Mouse (Mus musculus): Measurements from ENCODE around the gene Pstpip1. TPM values are rescaled to one million over a fixed set of nuclear protein-coding genes. Genes with fewer than 3 reads are reported as not detected.

The Pstpip1 gene
- polyA plus RNA-seq (2016; fragmentation: Nextera tagmentation; extraction: Ambion mirVana): 3.2 and 3.7 TPM in 2 replicates

- peak within 1 kb of the TSS; percentile 38; the same call in 1 of the 2 replicates for H3K27ac ChIP-seq
- 18% methylated on average over 22 of the region's 22 CpGs for WGBS (ENCODE audit: insufficient replicate concordance)
Measured at GRCm38 (mm10) chr9:56089778-56090520, at the start of gene Pstpip1. Pstpip1 (plus strand) TSS chr9:56089962.

GRCm38 (mm10) chr9:56041372-56042180 lies 48.2 kb upstream of the Pstpip1 start, which contains the start of gene Rcn2:
Rcn2 (plus strand) TSS chr9:56041845.
- H3K4me3 ChIP-seq: peak within 1 kb of the TSS; percentile 77
- H3K36me3 ChIP-seq: peaks cover 13% of the 10 kb centered on the region; the same call in 1 of the 2 replicates
- H3K4me1 ChIP-seq: peaks cover 12% of the 10 kb centered on the region
- H3K4me2 ChIP-seq: peak within 1 kb of the TSS; percentile 95
- ATAC-seq: peak; percentile 100
- WGBS (ENCODE audit: insufficient replicate concordance): under 1% methylated on average over 49 of the region's 49 CpGs
- H3K27me3 ChIP-seq (replicated peaks): no peaks in the 10 kb centered on the region
- peak within 1 kb of the TSS; percentile 78 for H3K27ac ChIP-seq
- peak within 1 kb of the TSS; percentile 88 for H3K9ac ChIP-seq
- H3K9me3 ChIP-seq (replicated peaks): no peaks in the 10 kb centered on the region

More at GRCm38 (mm10) chr9:56089778-56090520, at the start of gene Pstpip1:
- Histone ChIP-seq H3K9ac (0 out of 2 replicates have a peak within 1 kb of the TSS, but pooled peaks have one; percentile 17), H3K4me2 (peak within 1 kb of the TSS; percentile 35), H3K4me3 (peak within 1 kb of the TSS; percentile 31), H3K36me3 (no peaks in the 10 kb centered on the region), H3K27me3 (replicated peaks) (no peaks in the 10 kb centered on the region), H3K4me1 (peaks cover 15% of the 10 kb centered on the region), H3K9me3 (replicated peaks) (no peaks in the 10 kb centered on the region)
- ATAC-seq: peak; percentile 51; the same call in 1 of the 2 replicates

GRCm38 (mm10) chr9:56042181-56042621 lies 47.6 kb upstream of the Pstpip1 start:
- ATAC-seq: no peak
- 1% methylated on average over 16 of the region's 16 CpGs for WGBS (ENCODE audit: insufficient replicate concordance)

GRCm38 (mm10) chr9:56053796-56054195 lies 36.0 kb upstream of the Pstpip1 start:
- WGBS (ENCODE audit: insufficient replicate concordance): 76% methylated on average over 3 of the region's 3 CpGs
- H3K36me3 ChIP-seq: peaks cover 42% of the 10 kb centered on the region
- H3K27me3 ChIP-seq (replicated peaks): no peaks in the 10 kb centered on the region

More at GRCm38 (mm10) chr9:56042181-56042621, 47.6 kb upstream of the Pstpip1 start:
- H3K4me1 ChIP-seq: peaks cover 12% of the 10 kb centered on the region
- no peaks in the 10 kb centered on the region for H3K27me3 ChIP-seq (replicated peaks)
- H3K4me2 ChIP-seq: peak overlapping the region; percentile 95
- H3K36me3 ChIP-seq: peaks cover 13% of the 10 kb centered on the region; the same call in 1 of the 2 replicates
- peak overlapping the region; percentile 78 for H3K27ac ChIP-seq
- H3K4me3 ChIP-seq: peak overlapping the region; percentile 77
- no peaks in the 10 kb centered on the region for H3K9me3 ChIP-seq (replicated peaks)
- peak overlapping the region; percentile 88 for H3K9ac ChIP-seq

GRCm38 (mm10) chr9:56056147-56056546 lies 33.6 kb upstream of the Pstpip1 start:
- Histone ChIP-seq H3K9ac (no peak overlapping the region), H3K4me2 (no peak overlapping the region), H3K4me1 (no peaks in the 10 kb centered on the region), H3K36me3 (peaks cover 60% of the 10 kb centered on the region), H3K4me3 (no peak overlapping the region), H3K9me3 (replicated peaks) (no peaks in the 10 kb centered on the region), H3K27ac (no peak overlapping the region), H3K27me3 (replicated peaks) (no peaks in the 10 kb centered on the region)
- 87% methylated on average over 6 of the region's 6 CpGs for WGBS (ENCODE audit: insufficient replicate concordance)
- no peak for ATAC-seq

More at GRCm38 (mm10) chr9:56053796-56054195, 36.0 kb upstream of the Pstpip1 start:
- Histone ChIP-seq H3K9ac (no peak overlapping the region), H3K9me3 (replicated peaks) (no peaks in the 10 kb centered on the region), H3K27ac (no peak overlapping the region), H3K4me3 (no peak overlapping the region), H3K4me1 (no peaks in the 10 kb centered on the region), H3K4me2 (no peak overlapping the region)
- ATAC-seq: no peak

GRCm38 (mm10) chr9:56062336-56062735 lies 27.4 kb upstream of the Pstpip1 start:
- ATAC-seq: no peak

GRCm38 (mm10) chr9:56065011-56065410 lies 24.8 kb upstream of the Pstpip1 start:
- H3K27ac ChIP-seq: no peak overlapping the region
- H3K9ac ChIP-seq: no peak overlapping the region
- ATAC-seq: no peak
- H3K27me3 ChIP-seq (replicated peaks): no peaks in the 10 kb centered on the region
- no peaks in the 10 kb centered on the region for H3K4me1 ChIP-seq
- H3K4me3 ChIP-seq: no peak overlapping the region
- 54% methylated on average over 3 of the region's 3 CpGs for WGBS (ENCODE audit: insufficient replicate concordance)
- H3K4me2 ChIP-seq: no peak overlapping the region
- peaks cover 30% of the 10 kb centered on the region for H3K36me3 ChIP-seq
- H3K9me3 ChIP-seq (replicated peaks): no peaks in the 10 kb centered on the region

More at GRCm38 (mm10) chr9:56062336-56062735, 27.4 kb upstream of the Pstpip1 start:
- Histone ChIP-seq H3K36me3 (peaks cover 49% of the 10 kb centered on the region), H3K4me1 (no peaks in the 10 kb centered on the region), H3K9me3 (replicated peaks) (no peaks in the 10 kb centered on the region), H3K4me2 (no peak overlapping the region), H3K9ac (no peak overlapping the region), H3K27me3 (replicated peaks) (no peaks in the 10 kb centered on the region), H3K4me3 (no peak overlapping the region), H3K27ac (no peak overlapping the region)
- WGBS (ENCODE audit: insufficient replicate concordance): 80% methylated on average over 5 of the region's 5 CpGs

GRCm38 (mm10) chr9:56067964-56068363 lies 21.8 kb upstream of the Pstpip1 start:
- ATAC-seq: no peak
- 56% methylated on average over 4 of the region's 4 CpGs for WGBS (ENCODE audit: insufficient replicate concordance)
- no peak overlapping the region for H3K9ac ChIP-seq
- H3K27me3 ChIP-seq (replicated peaks): no peaks in the 10 kb centered on the region
- no peak overlapping the region for H3K27ac ChIP-seq
- H3K4me3 ChIP-seq: no peak overlapping the region
- no peaks in the 10 kb centered on the region for H3K9me3 ChIP-seq (replicated peaks)
- no peak overlapping the region for H3K4me2 ChIP-seq
- H3K4me1 ChIP-seq: 0 out of 2 replicates have a peak, but pooled peaks cover under 1% of the 10 kb centered on the region
- H3K36me3 ChIP-seq: 0 out of 2 replicates have a peak, but pooled peaks cover 2% of the 10 kb centered on the region

GRCm38 (mm10) chr9:56068630-56069029 lies 21.1 kb upstream of the Pstpip1 start:
- H3K4me2 ChIP-seq: no peak overlapping the region
- no peak overlapping the region for H3K9ac ChIP-seq
- no peaks in the 10 kb centered on the region for H3K9me3 ChIP-seq (replicated peaks)
- WGBS (ENCODE audit: insufficient replicate concordance): 84% methylated on average over 1 of the region's 1 CpGs
- no peak for ATAC-seq
- no peak overlapping the region for H3K4me3 ChIP-seq
- 0 out of 2 replicates have a peak, but pooled peaks cover 2% of the 10 kb centered on the region for H3K36me3 ChIP-seq
- H3K4me1 ChIP-seq: peaks cover 5% of the 10 kb centered on the region; the same call in 1 of the 2 replicates
- no peak overlapping the region for H3K27ac ChIP-seq
- H3K27me3 ChIP-seq (replicated peaks): no peaks in the 10 kb centered on the region

- ATAC-seq: no peak
- Histone ChIP-seq H3K36me3 (0 out of 2 replicates have a peak, but pooled peaks cover 2% of the 10 kb centered on the region), H3K9me3 (replicated peaks) (no peaks in the 10 kb centered on the region), H3K4me2 (no peak overlapping the region), H3K27ac (no peak overlapping the region), H3K4me1 (peaks cover 20% of the 10 kb centered on the region), H3K4me3 (no peak overlapping the region), H3K27me3 (replicated peaks) (no peaks in the 10 kb centered on the region), H3K9ac (no peak overlapping the region)
- 52% methylated on average over 2 of the region's 2 CpGs for WGBS (ENCODE audit: insufficient replicate concordance)
Measured at GRCm38 (mm10) chr9:56072861-56073260, 16.9 kb upstream of the Pstpip1 start.

GRCm38 (mm10) chr9:56074863-56075262 lies 14.9 kb upstream of the Pstpip1 start:
- no peak for ATAC-seq
- no peaks in the 10 kb centered on the region for H3K9me3 ChIP-seq (replicated peaks)
- H3K4me1 ChIP-seq: peaks cover 20% of the 10 kb centered on the region
- H3K27ac ChIP-seq: no peak overlapping the region
- H3K36me3 ChIP-seq: no peaks in the 10 kb centered on the region
- 75% methylated on average over 12 of the region's 12 CpGs for WGBS (ENCODE audit: insufficient replicate concordance)
- no peak overlapping the region for H3K4me3 ChIP-seq
- no peak overlapping the region for H3K4me2 ChIP-seq
- no peaks in the 10 kb centered on the region for H3K27me3 ChIP-seq (replicated peaks)
- H3K9ac ChIP-seq: no peak overlapping the region

Measured in liver, embryonic 12.5 days (tissue).